Mouse (Mus musculus) hindbrain, embryonic 12.5 days (tissue): ENCODE measurements at regions not wholly inside any gene's neighbourhood (a gene's known extent, or its start where the extent isn't known, plus 50 kb on each side); places are given as distances from the start of the nearest gene placed in this dataset.

Experiments used
- ATAC-seq: fragments of 200-750 bp; cut with Nextera tagmentation; 2 replicates; pipeline ENCODE4 v1.8.0; 2017; ENCODE audit warnings: moderate TSS enrichment; ENCODE audit not compliant: low FRiP score
- H3K27ac ChIP-seq: fragments of 300-500 bp; sonication (generic); 2 replicates; pipeline ENCODE4 v1.5.1; 2016; ENCODE audit warnings: mild to moderate bottlenecking
- H3K27me3 ChIP-seq: fragments of 300-500 bp; sonication (generic); 2 replicates; pipeline ENCODE4 v1.6.1; 2016; ENCODE audit warnings: mild to moderate bottlenecking
- H3K36me3 ChIP-seq: fragments of 300-500 bp; sonication (generic); 2 replicates; pipeline ENCODE4 v1.6.1; 2016; ENCODE audit warnings: mild to moderate bottlenecking
- H3K4me1 ChIP-seq: fragments of 300-500 bp; sonication (generic); 2 replicates; pipeline ENCODE4 v1.6.1; 2016
- H3K4me2 ChIP-seq: fragments of 300-500 bp; sonication (generic); replicated peaks from 2 replicates; pipeline ENCODE4 v1.6.1; 2016; ENCODE audit warnings: mild to moderate bottlenecking
- H3K4me3 ChIP-seq: fragments of 300-500 bp; sonication (generic); 2 replicates; pipeline ENCODE4 v1.5.1; 2016; ENCODE audit warnings: mild to moderate bottlenecking
- H3K9ac ChIP-seq: fragments of 300-500 bp; sonication (generic); 2 replicates; pipeline ENCODE4 v1.6.1; 2016; ENCODE audit warnings: mild to moderate bottlenecking, moderate library complexity
- H3K9me3 ChIP-seq: fragments of 300-500 bp; sonication (generic); replicated peaks from 2 replicates; pipeline ENCODE4 v1.6.1; 2016; ENCODE audit warnings: mild to moderate bottlenecking
- WGBS: fragments of 180-500 bp; shearing (Covaris S2); methylation state at CpG from one replicate; pipeline ENCODE4 v1.1.7; 2016; 5-methylcytosine and 5-hydroxymethylcytosine counted together

- Histone ChIP-seq H3K27ac (peak overlapping the region; percentile 35; the same call in 1 of the 2 replicates), H3K4me2 (peak overlapping the region; percentile 53), H3K36me3 (no peaks in the 10 kb centered on the region), H3K4me1 (peaks cover 12% of the 10 kb centered on the region), H3K9ac (peak overlapping the region; percentile 51), H3K4me3 (peak overlapping the region; percentile 26), H3K27me3 (peaks cover 56% of the 10 kb centered on the region), H3K9me3 (no peaks in the 10 kb centered on the region)
- WGBS, result under 1% methylated on average over 23 of the region's 23 CpGs
- ATAC-seq, result peak; percentile 73
Measured at GRCm38 (mm10) chr5:74943737-74944403, 100.7 kb downstream of the Chic2 start.

- WGBS, result under 1% methylated on average over 13 of the region's 13 CpGs
- peaks cover 12% of the 10 kb centered on the region for H3K4me1 ChIP-seq
- H3K4me2 ChIP-seq, result peak overlapping the region; percentile 26
- H3K27me3 ChIP-seq, result peaks cover 43% of the 10 kb centered on the region
- no peaks in the 10 kb centered on the region for H3K36me3 ChIP-seq
- ATAC-seq, result no peak
- H3K9me3 ChIP-seq, result no peaks in the 10 kb centered on the region
- no peak overlapping the region for H3K27ac ChIP-seq
- H3K4me3 ChIP-seq, result no peak overlapping the region
- H3K9ac ChIP-seq, result no peak overlapping the region
Measured at GRCm38 (mm10) chr5:74941426-74941825, 103.1 kb downstream of the Chic2 start.

DNA sequence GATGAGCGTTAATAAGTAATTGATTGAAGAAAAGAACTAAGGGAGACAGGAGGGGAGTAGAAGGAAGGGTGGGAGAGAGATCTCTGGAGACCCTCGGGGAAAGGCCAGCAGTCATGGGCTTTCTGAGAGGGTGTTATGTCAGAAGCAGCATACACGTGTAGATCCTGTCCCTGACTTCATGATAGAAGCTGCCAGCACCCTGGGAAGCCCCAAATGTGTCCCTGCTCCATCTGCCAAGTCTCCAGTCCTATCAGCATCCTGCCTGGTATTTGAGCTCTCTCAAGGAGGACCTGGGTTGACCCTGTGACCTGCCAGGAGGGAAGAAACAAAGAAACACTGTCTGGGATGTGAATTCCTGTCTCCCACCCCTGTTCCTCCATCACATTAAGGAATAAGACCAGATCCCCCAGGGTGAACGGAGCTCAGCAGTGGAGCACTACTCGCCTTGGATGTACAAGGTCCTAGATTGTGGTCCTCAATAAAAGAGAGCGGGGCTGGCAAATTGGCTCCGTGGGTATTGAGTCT is 107.1 kb downstream of the Chic2 start:
- H3K4me2 ChIP-seq, result no peak overlapping the region
- no peak overlapping the region for H3K9ac ChIP-seq
- H3K4me3 ChIP-seq, result no peak overlapping the region
- no peak overlapping the region for H3K27ac ChIP-seq
- no peaks in the 10 kb centered on the region for H3K9me3 ChIP-seq
- peaks cover 6% of the 10 kb centered on the region; the same call in 1 of the 2 replicates for H3K4me1 ChIP-seq
- H3K27me3 ChIP-seq, result peaks cover 25% of the 10 kb centered on the region
- no peaks in the 10 kb centered on the region for H3K36me3 ChIP-seq
- no peak for ATAC-seq
- 36% methylated on average over 7 of the region's 7 CpGs for WGBS

- no peak for ATAC-seq
- no peak overlapping the region for H3K27ac ChIP-seq
- WGBS, result 80% methylated on average over 5 of the region's 5 CpGs
- no peak overlapping the region for H3K4me3 ChIP-seq
- H3K4me1 ChIP-seq, result no peaks in the 10 kb centered on the region
- no peak overlapping the region for H3K9ac ChIP-seq
- no peaks in the 10 kb centered on the region for H3K9me3 ChIP-seq
- peaks cover 19% of the 10 kb centered on the region for H3K27me3 ChIP-seq
- H3K4me2 ChIP-seq, result no peak overlapping the region
- no peaks in the 10 kb centered on the region for H3K36me3 ChIP-seq
Measured at GRCm38 (mm10) chr5:74936087-74936486, 108.5 kb downstream of the Chic2 start.

DNA sequence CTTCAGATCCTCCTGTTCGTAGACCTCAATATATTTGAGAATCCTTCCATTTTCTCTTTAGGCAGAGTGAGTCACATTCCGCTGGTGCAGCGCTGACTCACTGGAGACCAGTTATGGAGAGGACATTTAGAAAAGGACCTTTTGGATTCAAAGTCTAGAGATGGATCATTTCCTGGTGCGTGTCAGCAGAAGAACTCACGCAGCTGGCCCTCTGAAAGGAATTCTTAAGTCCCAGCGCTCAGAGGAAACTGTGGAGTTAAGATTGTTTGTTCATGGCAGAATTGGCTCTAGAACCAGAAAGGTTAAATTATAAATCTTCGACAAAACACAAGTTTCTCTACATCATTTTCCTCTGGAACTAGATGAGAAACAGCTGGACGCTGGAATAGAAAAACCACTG is 108.9 kb downstream of the Chic2 start:
- 84% methylated on average over 8 of the region's 8 CpGs for WGBS

DNA sequence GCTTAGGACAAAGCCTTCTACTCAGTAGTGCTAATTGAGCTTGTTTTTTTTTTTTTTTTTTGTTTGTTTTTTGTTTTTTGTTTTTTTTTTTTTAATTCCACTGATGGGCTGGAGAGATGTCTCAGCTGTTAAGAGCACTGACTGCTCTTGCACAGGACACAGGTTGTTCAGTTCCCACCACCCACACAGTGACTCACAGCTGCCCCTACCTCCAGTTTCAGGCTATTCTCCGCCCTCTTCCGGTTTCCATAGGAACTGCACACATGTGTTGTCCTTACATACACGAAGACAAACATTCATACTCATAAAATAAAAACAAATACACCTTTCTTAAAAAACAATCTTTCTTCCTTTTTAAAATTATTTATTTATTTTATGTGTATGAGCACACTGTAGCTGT is 111.3 kb downstream of the Chic2 start:
- no peak overlapping the region for H3K27ac ChIP-seq
- H3K4me2 ChIP-seq, result no peak overlapping the region
- no peaks in the 10 kb centered on the region for H3K36me3 ChIP-seq
- no peak for ATAC-seq
- no peak overlapping the region for H3K4me3 ChIP-seq
- no peaks in the 10 kb centered on the region for H3K9me3 ChIP-seq
- 0 out of 2 replicates have a peak, but pooled peaks cover 5% of the 10 kb centered on the region for H3K27me3 ChIP-seq
- no peak overlapping the region for H3K9ac ChIP-seq
- no peaks in the 10 kb centered on the region for H3K4me1 ChIP-seq
- 87% methylated on average over 3 of the region's 3 CpGs for WGBS

More for the DNA sequence above, 108.9 kb downstream of the Chic2 start:
- Histone ChIP-seq H3K9me3 (no peaks in the 10 kb centered on the region), H3K27me3 (peaks cover 17% of the 10 kb centered on the region), H3K4me1 (no peaks in the 10 kb centered on the region), H3K9ac (no peak overlapping the region), H3K36me3 (no peaks in the 10 kb centered on the region), H3K4me2 (no peak overlapping the region), H3K4me3 (no peak overlapping the region), H3K27ac (no peak overlapping the region)
- no peak for ATAC-seq

- no peaks in the 10 kb centered on the region for H3K4me1 ChIP-seq
- WGBS, result 85% methylated on average over 13 of the region's 13 CpGs
- no peak overlapping the region for H3K9ac ChIP-seq
- H3K4me2 ChIP-seq, result no peak overlapping the region
- no peak for ATAC-seq
- H3K4me3 ChIP-seq, result no peak overlapping the region
- no peaks in the 10 kb centered on the region for H3K9me3 ChIP-seq
- H3K27ac ChIP-seq, result no peak overlapping the region
- H3K36me3 ChIP-seq, result no peaks in the 10 kb centered on the region
- H3K27me3 ChIP-seq, result 0 out of 2 replicates have a peak, but pooled peaks cover 5% of the 10 kb centered on the region
Measured at GRCm38 (mm10) chr5:74932206-74932605, 112.4 kb downstream of the Chic2 start.

GRCm38 (mm10) chr5:74931765-74932164 is 112.8 kb downstream of the Chic2 start:
- ATAC-seq, result no peak
- Histone ChIP-seq H3K27ac (no peak overlapping the region), H3K4me1 (no peaks in the 10 kb centered on the region), H3K4me3 (no peak overlapping the region), H3K9ac (no peak overlapping the region), H3K9me3 (no peaks in the 10 kb centered on the region), H3K4me2 (no peak overlapping the region), H3K27me3 (0 out of 2 replicates have a peak, but pooled peaks cover 5% of the 10 kb centered on the region), H3K36me3 (no peaks in the 10 kb centered on the region)
- 80% methylated on average over 12 of the region's 12 CpGs for WGBS

- H3K4me1 ChIP-seq, result no peaks in the 10 kb centered on the region
- WGBS, result 78% methylated on average over 2 of the region's 2 CpGs
- no peaks in the 10 kb centered on the region for H3K27me3 ChIP-seq
Measured at GRCm38 (mm10) chr5:74927543-74927942, 117.0 kb downstream of the Chic2 start.

GRCm38 (mm10) chr5:74925769-74926168 is 118.8 kb downstream of the Chic2 start:
- Histone ChIP-seq H3K27ac (no peak overlapping the region), H3K4me1 (no peaks in the 10 kb centered on the region), H3K27me3 (no peaks in the 10 kb centered on the region), H3K4me2 (no peak overlapping the region), H3K36me3 (no peaks in the 10 kb centered on the region), H3K4me3 (no peak overlapping the region), H3K9ac (no peak overlapping the region), H3K9me3 (no peaks in the 10 kb centered on the region)
- ATAC-seq, result no peak
- WGBS, result 87% methylated on average over 10 of the region's 10 CpGs

More at GRCm38 (mm10) chr5:74927543-74927942, 117.0 kb downstream of the Chic2 start:
- no peak overlapping the region for H3K27ac ChIP-seq
- no peak overlapping the region for H3K9ac ChIP-seq
- H3K4me2 ChIP-seq, result no peak overlapping the region
- ATAC-seq, result no peak
- no peaks in the 10 kb centered on the region for H3K9me3 ChIP-seq
- no peaks in the 10 kb centered on the region for H3K36me3 ChIP-seq
- no peak overlapping the region for H3K4me3 ChIP-seq

DNA sequence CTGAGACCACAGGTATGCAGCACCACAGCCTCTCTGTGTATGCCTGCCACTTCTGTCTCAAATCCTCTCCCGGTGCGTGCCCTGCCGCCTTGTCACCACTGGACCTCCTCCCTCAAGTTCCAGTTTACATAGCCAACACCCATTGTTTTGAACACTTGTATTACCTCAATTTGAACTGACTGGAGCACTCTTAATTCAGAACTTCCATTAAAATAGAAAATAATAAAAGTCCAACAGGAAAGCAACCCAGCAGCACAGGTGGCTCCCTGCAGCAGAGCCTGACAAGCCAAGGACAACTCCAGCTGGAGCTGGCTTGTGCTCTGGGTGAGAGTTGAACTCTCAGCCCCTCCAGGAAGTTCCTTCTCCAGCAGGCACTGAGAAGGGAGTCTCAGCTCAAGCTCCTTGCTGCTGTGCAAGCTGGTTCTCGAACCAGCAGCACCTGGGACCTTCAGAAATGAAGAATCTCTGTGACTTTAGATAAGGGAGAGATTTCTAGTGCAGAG is 120.5 kb downstream of the Chic2 start:
- H3K4me3 ChIP-seq, result no peak overlapping the region
- no peak overlapping the region for H3K27ac ChIP-seq
- WGBS, result 85% methylated on average over 4 of the region's 4 CpGs
- no peak overlapping the region for H3K4me2 ChIP-seq
- no peaks in the 10 kb centered on the region for H3K9me3 ChIP-seq
- no peaks in the 10 kb centered on the region for H3K27me3 ChIP-seq
- no peaks in the 10 kb centered on the region for H3K4me1 ChIP-seq
- ATAC-seq, result no peak
- no peak overlapping the region for H3K9ac ChIP-seq
- no peaks in the 10 kb centered on the region for H3K36me3 ChIP-seq

GRCm38 (mm10) chr5:74923337-74923736 is 121.2 kb downstream of the Chic2 start:
- H3K27me3 ChIP-seq, result no peaks in the 10 kb centered on the region
- no peak overlapping the region for H3K4me3 ChIP-seq
- WGBS, result 78% methylated on average over 2 of the region's 2 CpGs
- no peak for ATAC-seq
- no peak overlapping the region for H3K27ac ChIP-seq
- no peaks in the 10 kb centered on the region for H3K9me3 ChIP-seq
- H3K36me3 ChIP-seq, result no peaks in the 10 kb centered on the region
- H3K9ac ChIP-seq, result no peak overlapping the region
- H3K4me1 ChIP-seq, result no peaks in the 10 kb centered on the region
- H3K4me2 ChIP-seq, result no peak overlapping the region

DNA sequence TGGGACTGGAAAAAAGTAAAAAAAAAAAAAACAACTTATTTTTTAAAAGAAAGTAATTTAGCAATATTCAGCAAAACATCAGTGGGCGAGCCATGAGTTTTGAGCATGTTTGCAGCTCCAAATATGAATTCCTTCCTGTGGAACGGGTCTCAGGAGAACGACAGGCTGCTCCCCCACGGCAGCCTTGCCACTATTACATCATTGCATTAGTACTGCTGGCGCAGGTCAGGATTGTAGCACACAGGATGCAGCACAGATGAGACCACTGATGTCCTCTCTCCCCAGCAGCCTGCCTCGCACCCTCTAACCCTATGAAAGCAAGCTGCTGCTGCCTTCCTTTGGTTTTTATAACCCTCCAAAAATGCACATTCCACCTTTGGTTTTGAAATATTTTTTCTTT is 121.7 kb downstream of the Chic2 start:
- Histone ChIP-seq H3K4me2 (no peak overlapping the region), H3K9ac (no peak overlapping the region), H3K4me3 (no peak overlapping the region), H3K4me1 (no peaks in the 10 kb centered on the region), H3K36me3 (no peaks in the 10 kb centered on the region), H3K27me3 (no peaks in the 10 kb centered on the region), H3K27ac (no peak overlapping the region), H3K9me3 (no peaks in the 10 kb centered on the region)
- WGBS, result 86% methylated on average over 6 of the region's 6 CpGs
- ATAC-seq, result no peak
